Mouse (Mus musculus) brain, embryonic 14.5 days (tissue): ENCODE data around the gene Chad.

ENCODE experiments used
- CTCF ChIP-seq: fragments of 200-500 bp; IDR thresholded peaks from 2 replicates; pipeline ENCODE4 v1.5.1; 2012; ENCODE audit warnings: inconsistent platforms, mild to moderate bottlenecking, moderate library complexity, borderline replicate concordance; ENCODE audit not compliant: insufficient read depth, insufficient read length; ENCODE audit errors: extremely low read depth
- POLR2A ChIP-seq: fragments of 200-500 bp; IDR thresholded peaks from 2 replicates; pipeline ENCODE4 v1.6.1; 2012; ENCODE audit warnings: mild to moderate bottlenecking, inconsistent platforms, borderline replicate concordance; ENCODE audit not compliant: poor library complexity, insufficient read depth, insufficient read length, severe bottlenecking; ENCODE audit errors: extremely low read depth

- TF ChIP-seq CTCF = no peak
- no peak for TF ChIP-seq POLR2A
Measured at GRCm38 (mm10) chr11:94533171-94533570, 31.7 kb upstream of the Chad start.
